ENCODE assay signal across 8 mouse cellular contexts in genomic region chr2:33689880-33690462, GRCm38 (mm10). TPM values are rescaled to one million over a fixed set of nuclear protein-coding genes. Genes with fewer than 3 reads are reported as not detected.
A peak's percentile ranks its signal among the peaks of the same experiment; 100 is the strongest.
DNase-seq lines count a peak whose midpoint lies in the region; ATAC-seq and TF ChIP-seq lines count a peak whose summit lies in the region.

No protein-coding gene starts in this region.

- H3K9me3 ChIP-seq in embryonic facial prominence, embryonic 11.5 days (replicated peaks; ENCODE audit: control insufficient read depth, low read length), result no peaks in the 10 kb centered on the region
- no peaks in the 10 kb centered on the region for H3K9me3 ChIP-seq in lung, embryonic 14.5 days (ENCODE audit: low read depth, low read length)

- TF ChIP-seq POLR2A in thymus, adult 2 months (IDR thresholded peaks at IDR 0.05; ENCODE audit: control insufficient read depth, extremely low read depth, insufficient read depth, low read length, poor library complexity), result no peak

- 32% methylated on average over 9 of the region's 9 CpGs for WGBS in thymus, adult 2 months
- 25% methylated on average over 9 of the region's 9 CpGs for WGBS in embryonic facial prominence, embryonic 11.5 days
- 19% methylated on average over 9 of the region's 9 CpGs for WGBS in lung, embryonic 14.5 days

- ATAC-seq in embryonic facial prominence, embryonic 11.5 days (replicated peaks; ENCODE audit: insufficient number of reproducible peaks, low FRiP score, low TSS enrichment, low read depth), result no peak
- peak; percentile 21; the same call in 1 of the 2 replicates for ATAC-seq in lung, embryonic 14.5 days (ENCODE audit: insufficient read depth)

- H3K36me3 ChIP-seq in thymus, adult 2 months (ENCODE audit: control insufficient read depth, insufficient read depth, low read length), result no peaks in the 10 kb centered on the region
- H3K36me3 ChIP-seq in embryonic facial prominence, embryonic 11.5 days (replicated peaks; ENCODE audit: control insufficient read depth, insufficient read depth, low read depth, low read length), result no peaks in the 10 kb centered on the region
- H3K36me3 ChIP-seq in lung, embryonic 14.5 days (ENCODE audit: insufficient read depth), result no peaks in the 10 kb centered on the region

- no peak overlapping the region for H3K27ac ChIP-seq in thymus, adult 2 months (ENCODE audit: control insufficient read depth, insufficient read depth, low read length)
- no peak overlapping the region for H3K27ac ChIP-seq in embryonic facial prominence, embryonic 11.5 days (replicated peaks; ENCODE audit: low read depth, low read length)
- H3K27ac ChIP-seq in lung, embryonic 14.5 days (ENCODE audit: low read depth), result no peak overlapping the region

- no peak overlapping the region for H3K4me3 ChIP-seq in thymus, adult 2 months (ENCODE audit: control insufficient read depth, insufficient read depth, low read length)
- H3K4me3 ChIP-seq in embryonic facial prominence, embryonic 11.5 days (ENCODE audit: low read depth, low read length), result no peak overlapping the region
- H3K4me3 ChIP-seq in lung, embryonic 14.5 days (ENCODE audit: low read depth, low read length), result no peak overlapping the region

- no peak overlapping the region for H3K4me2 ChIP-seq in embryonic facial prominence, embryonic 11.5 days (ENCODE audit: low read depth, low read length)
- H3K4me2 ChIP-seq in lung, embryonic 14.5 days, result no peak overlapping the region

- no peaks in the 10 kb centered on the region for H3K27me3 ChIP-seq in thymus, adult 2 months (ENCODE audit: control insufficient read depth, insufficient read depth, low read length)
- peaks cover 4% of the 10 kb centered on the region; the same call in 1 of the 2 replicates for H3K27me3 ChIP-seq in embryonic facial prominence, embryonic 11.5 days (ENCODE audit: control insufficient read depth, insufficient read depth, low read length)
- H3K27me3 ChIP-seq in lung, embryonic 14.5 days (ENCODE audit: insufficient read depth, low read length), result peaks cover 8% of the 10 kb centered on the region; the same call in 1 of the 2 replicates

- H3K9ac ChIP-seq in embryonic facial prominence, embryonic 11.5 days (replicated peaks; ENCODE audit: low read length), result no peak overlapping the region
- no peak overlapping the region for H3K9ac ChIP-seq in lung, embryonic 14.5 days

- DNase-seq in gastrocnemius, postnatal 10 days, result peak; percentile 65
- DNase-seq in gastrocnemius, postnatal 25 days, result no peak
- peak; percentile 56 for DNase-seq in thymus, adult 2 months
- no peak for DNase-seq in thymus, adult 18-20 months
- DNase-seq in embryonic facial prominence, embryonic 11.5 days (ENCODE audit: low spot score), result peak; percentile 69
- peak; percentile 62 for DNase-seq in lung, embryonic 14.5 days
- DNase-seq in retina, postnatal 1 day, result peak; percentile 65
- DNase-seq in frontal cortex, adult 2 months (ENCODE audit: extremely low spot score in 1 of 2, low spot score in 1 of 2), result no peak

- peaks cover 19% of the 10 kb centered on the region for H3K4me1 ChIP-seq in thymus, adult 2 months (replicated peaks; ENCODE audit: control insufficient read depth, insufficient read depth, low read length)
- H3K4me1 ChIP-seq in embryonic facial prominence, embryonic 11.5 days (ENCODE audit: control insufficient read depth, insufficient read depth, low read length), result no peaks in the 10 kb centered on the region
- H3K4me1 ChIP-seq in lung, embryonic 14.5 days (ENCODE audit: insufficient read depth), result no peaks in the 10 kb centered on the region

- TF ChIP-seq CTCF in thymus, adult 2 months (IDR thresholded peaks at IDR 0.05; ENCODE audit: borderline replicate concordance, control insufficient read depth, extremely low read depth, insufficient read depth, low read length, poor library complexity), result peak; percentile 81; the same call in 1 of the 2 replicates
- TF ChIP-seq CTCF in lung, embryonic 14.5 days (IDR thresholded peaks at IDR 0.05; ENCODE audit: low read depth), result peak; percentile 81

RNA-seq across cellular contexts. Expression of gene Lmx1b, which starts 49.7 kb away (rescaled TPM):
- total RNA-seq in gastrocnemius, postnatal 10 days (2021), result under 1 TPM; 0.35 to 0.45 TPM
- under 1 TPM; 0.05 to 0.24 TPM for total RNA-seq in gastrocnemius, postnatal 25 days (2021)
- polyA plus RNA-seq in thymus, adult 2 months (2012; rRNA removed), result 0.04 and 0.10 TPM in 2 replicates
- 1.2 TPM in 2 replicates for polyA plus RNA-seq in embryonic facial prominence, embryonic 11.5 days (2014; fragmentation: Nextera tagmentation; extraction: Ambion mirVana)
- polyA plus RNA-seq in lung, embryonic 14.5 days (2014; fragmentation: Nextera tagmentation; extraction: Ambion mirVana), result 0.09 TPM in 1 of 2 replicates, not detected in the other
- polyA plus RNA-seq in frontal cortex, adult 2 months (2012; rRNA removed), result 0.36 and 0.38 TPM in 2 replicates

Comparison
In these comparisons a context has a peak if more than half of its experiments do, and no peak if none do; other contexts are left out.
1. DNase-seq: peak in gastrocnemius, postnatal 10 days (single experiment), thymus, adult 2 months (single experiment), embryonic facial prominence, embryonic 11.5 days (single experiment), lung, embryonic 14.5 days (single experiment) and retina, postnatal 1 day (single experiment); none in gastrocnemius, postnatal 25 days (single experiment), thymus, adult 18-20 months (0 of 2) and frontal cortex, adult 2 months (0 of 2).